Mouse (Mus musculus) brain, embryonic 14.5 days (tissue): ENCODE results near the gene Daam1. TPM values are rescaled to one million over a fixed set of nuclear protein-coding genes. Genes with fewer than 3 reads are reported as not detected.

ENCODE experiments used
- DNase-seq: peaks from one replicate; pipeline ENCODE4 v3.0.0-alpha.2; 2011; ENCODE audit warnings: low read depth
- CTCF ChIP-seq: fragments of 200-500 bp; IDR thresholded peaks from 2 replicates; pipeline ENCODE4 v1.5.1; 2012; ENCODE audit warnings: inconsistent platforms, mild to moderate bottlenecking, moderate library complexity, borderline replicate concordance; ENCODE audit not compliant: insufficient read depth, insufficient read length; ENCODE audit errors: extremely low read depth
- POLR2A ChIP-seq: fragments of 200-500 bp; IDR thresholded peaks from 2 replicates; pipeline ENCODE4 v1.6.1; 2012; ENCODE audit warnings: mild to moderate bottlenecking, inconsistent platforms, borderline replicate concordance; ENCODE audit not compliant: poor library complexity, insufficient read depth, insufficient read length, severe bottlenecking; ENCODE audit errors: extremely low read depth
- polyA plus RNA-seq: library from polyadenylated mRNA; depleted of rRNA; stranded (reverse); fragments of >200 nt; gene quantifications from 2 replicates; pipeline ENCODE4 v1.2.3, GENCODE M21; 2012; rRNA removed

Daam1 gene
- polyA plus RNA-seq, 1 experiment: 47.3 TPM

GRCm38 (mm10) chr12:72041238-72041637 is 210.4 kb downstream of the Daam1 start:
- TF ChIP-seq POLR2A (no peak), CTCF (no peak)
- DNase-seq: no peak

Other genes starting within 250 kb of the Daam1 start
- 8.7 and 8.9 TPM in 2 replicates for gene Gpr135, start 240.0 kb downstream of the Daam1 start, polyA plus RNA-seq